Mouse (Mus musculus): ENCODE measurements around the gene Osbpl5. TPM values are rescaled to one million over a fixed set of nuclear protein-coding genes. Genes with fewer than 3 reads are reported as not detected.

Gene Osbpl5
- polyA plus RNA-seq, 1 experiment from 2014 or later: 11.3 TPM

DNA sequence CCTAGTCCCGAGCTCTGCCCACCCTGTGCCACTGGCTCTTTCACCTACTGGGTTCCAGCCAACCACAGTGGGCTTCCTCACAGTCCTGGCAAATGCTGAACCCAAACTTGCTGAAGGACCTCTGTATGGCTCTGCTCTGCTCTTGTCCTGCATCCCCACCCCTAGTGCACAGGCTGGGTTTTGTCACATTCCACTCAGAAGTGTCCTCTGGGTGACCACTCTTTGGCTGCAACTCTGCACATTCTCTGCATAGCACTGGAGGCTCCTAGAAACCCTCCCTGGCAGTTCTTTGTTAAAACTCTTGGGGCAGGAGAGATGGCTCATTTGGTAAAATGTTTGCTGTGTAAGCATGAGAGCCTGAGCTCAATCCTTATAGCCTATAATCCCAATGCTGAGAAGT lies 39.0 kb downstream of the Osbpl5 start:
- Histone ChIP-seq H3K4me2 (replicated peaks; ENCODE audit: low read depth) (no peak overlapping the region), H3K36me3 (ENCODE audit: control insufficient read depth, insufficient read depth) (no peaks in the 10 kb centered on the region; the same call in 1 of the 2 replicates), H3K4me3 (ENCODE audit: low read depth, low read length) (no peak overlapping the region), H3K27me3 (replicated peaks; ENCODE audit: control insufficient read depth, insufficient read depth, low read length) (no peaks in the 10 kb centered on the region), H3K9ac (ENCODE audit: low read depth, low read length) (no peak overlapping the region), H3K27ac (ENCODE audit: low read depth, low read length) (no peak overlapping the region), H3K9me3 (ENCODE audit: control insufficient read depth) (no peaks in the 10 kb centered on the region), H3K4me1 (replicated peaks; ENCODE audit: control insufficient read depth, insufficient read depth, low read length) (0 out of 2 replicates have a peak, but pooled peaks cover 2% of the 10 kb centered on the region)
- no peak for TF ChIP-seq CTCF (IDR thresholded peaks at IDR 0.05; ENCODE audit: low read depth)
- 80% methylated on average over 1 of the region's 1 CpGs for WGBS
- no peak for ATAC-seq

DNA sequence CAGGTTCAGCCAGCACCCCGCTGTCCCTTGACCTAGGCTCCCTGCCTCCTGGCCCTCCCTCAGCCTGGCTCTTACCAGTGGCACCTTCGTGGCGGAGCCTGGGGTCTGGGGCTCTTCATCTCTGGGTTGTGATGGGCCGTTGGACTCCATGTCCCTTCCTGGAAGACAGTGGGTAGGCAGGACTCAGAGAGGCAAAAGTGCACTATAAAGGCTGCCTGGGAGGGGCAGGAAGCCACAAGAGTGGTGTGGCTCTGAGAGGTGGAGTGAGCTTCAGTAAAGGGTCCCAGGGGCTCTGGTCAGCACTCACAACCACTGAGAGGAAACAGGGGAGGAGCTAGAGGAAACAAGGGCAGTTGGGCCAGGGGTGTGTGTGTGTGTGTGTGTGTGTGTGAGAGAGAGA lies 43.4 kb downstream of the Osbpl5 start:
- Histone ChIP-seq H3K27ac (ENCODE audit: low read depth, low read length) (no peak overlapping the region), H3K9me3 (ENCODE audit: control insufficient read depth) (no peaks in the 10 kb centered on the region), H3K4me2 (replicated peaks; ENCODE audit: low read depth) (no peak overlapping the region), H3K36me3 (ENCODE audit: control insufficient read depth, insufficient read depth) (peaks cover 19% of the 10 kb centered on the region), H3K4me1 (replicated peaks; ENCODE audit: control insufficient read depth, insufficient read depth, low read length) (0 out of 2 replicates have a peak, but pooled peaks cover 2% of the 10 kb centered on the region), H3K9ac (ENCODE audit: low read depth, low read length) (no peak overlapping the region), H3K27me3 (replicated peaks; ENCODE audit: control insufficient read depth, insufficient read depth, low read length) (no peaks in the 10 kb centered on the region), H3K4me3 (ENCODE audit: low read depth, low read length) (no peak overlapping the region)
- TF ChIP-seq CTCF (IDR thresholded peaks at IDR 0.05; ENCODE audit: low read depth): no peak
- WGBS: 82% methylated on average over 4 of the region's 4 CpGs
- ATAC-seq: no peak

DNA sequence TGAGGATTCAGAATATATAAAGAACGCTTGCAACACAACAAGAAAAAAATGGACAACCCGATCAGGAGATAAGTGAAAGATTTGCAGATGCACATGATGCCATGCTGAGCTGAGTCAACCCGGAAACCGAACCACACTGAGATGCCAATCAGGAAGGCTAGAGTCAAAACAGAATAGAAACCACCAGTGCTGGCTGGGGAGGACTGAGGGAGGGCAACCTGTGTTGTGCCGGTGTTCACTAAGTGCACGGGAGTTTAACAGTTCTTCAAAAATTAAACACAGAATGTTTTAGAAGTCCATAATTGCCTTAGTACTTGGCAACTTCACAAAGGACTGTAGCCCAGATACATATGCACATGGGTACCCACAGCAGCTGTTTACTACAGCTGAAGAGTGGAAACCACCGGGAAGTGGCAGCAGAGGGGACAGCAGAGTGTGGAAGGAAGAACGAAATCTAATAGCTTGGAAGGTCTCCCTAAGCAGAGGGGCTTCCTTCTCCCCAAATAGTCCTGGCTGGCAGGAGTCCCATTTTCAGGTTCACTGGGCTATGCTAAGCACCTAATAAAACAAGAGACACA lies 43.9 kb downstream of the Osbpl5 start:
- TF ChIP-seq CTCF (IDR thresholded peaks at IDR 0.05; ENCODE audit: low read depth): no peak
- Histone ChIP-seq H3K4me2 (replicated peaks; ENCODE audit: low read depth) (no peak overlapping the region), H3K27ac (ENCODE audit: low read depth, low read length) (no peak overlapping the region), H3K36me3 (ENCODE audit: control insufficient read depth, insufficient read depth) (peaks cover 24% of the 10 kb centered on the region), H3K9ac (ENCODE audit: low read depth, low read length) (no peak overlapping the region), H3K4me1 (replicated peaks; ENCODE audit: control insufficient read depth, insufficient read depth, low read length) (no peaks in the 10 kb centered on the region), H3K27me3 (replicated peaks; ENCODE audit: control insufficient read depth, insufficient read depth, low read length) (no peaks in the 10 kb centered on the region), H3K4me3 (ENCODE audit: low read depth, low read length) (no peak overlapping the region), H3K9me3 (ENCODE audit: control insufficient read depth) (no peaks in the 10 kb centered on the region)
- no peak for ATAC-seq
- WGBS: 73% methylated on average over 8 of the region's 8 CpGs

DNA sequence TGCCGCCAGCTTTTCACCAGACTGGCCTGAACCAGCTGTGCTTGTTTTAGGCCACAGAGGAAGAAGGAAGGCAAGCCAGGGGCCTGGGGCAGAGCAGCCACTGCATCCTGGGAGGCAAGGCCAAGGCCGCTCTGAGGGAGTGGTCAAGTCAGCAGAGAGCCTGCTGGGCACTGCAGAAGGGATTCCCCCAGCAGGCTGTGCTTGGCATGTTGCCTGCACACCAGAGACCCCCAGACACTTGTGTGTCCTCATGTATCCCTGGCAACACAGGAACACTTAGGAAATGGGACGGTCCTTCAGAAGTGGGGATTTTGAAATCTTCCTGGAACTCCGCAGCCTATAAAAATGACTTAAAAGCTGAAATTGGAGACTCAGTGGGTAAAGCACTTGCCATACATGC lies 44.8 kb downstream of the Osbpl5 start:
- ATAC-seq: no peak
- H3K9me3 ChIP-seq (ENCODE audit: control insufficient read depth): no peaks in the 10 kb centered on the region
- H3K4me3 ChIP-seq (ENCODE audit: low read depth, low read length): no peak overlapping the region
- H3K36me3 ChIP-seq (ENCODE audit: control insufficient read depth, insufficient read depth): peaks cover 31% of the 10 kb centered on the region
- H3K27ac ChIP-seq (ENCODE audit: low read depth, low read length): no peak overlapping the region
- no peak overlapping the region for H3K9ac ChIP-seq (ENCODE audit: low read depth, low read length)
- TF ChIP-seq CTCF (IDR thresholded peaks at IDR 0.05; ENCODE audit: low read depth): no peak
- H3K4me2 ChIP-seq (replicated peaks; ENCODE audit: low read depth): no peak overlapping the region
- WGBS: 51% methylated on average over 4 of the region's 4 CpGs
- no peaks in the 10 kb centered on the region for H3K4me1 ChIP-seq (replicated peaks; ENCODE audit: control insufficient read depth, insufficient read depth, low read length)
- no peaks in the 10 kb centered on the region for H3K27me3 ChIP-seq (replicated peaks; ENCODE audit: control insufficient read depth, insufficient read depth, low read length)

DNA sequence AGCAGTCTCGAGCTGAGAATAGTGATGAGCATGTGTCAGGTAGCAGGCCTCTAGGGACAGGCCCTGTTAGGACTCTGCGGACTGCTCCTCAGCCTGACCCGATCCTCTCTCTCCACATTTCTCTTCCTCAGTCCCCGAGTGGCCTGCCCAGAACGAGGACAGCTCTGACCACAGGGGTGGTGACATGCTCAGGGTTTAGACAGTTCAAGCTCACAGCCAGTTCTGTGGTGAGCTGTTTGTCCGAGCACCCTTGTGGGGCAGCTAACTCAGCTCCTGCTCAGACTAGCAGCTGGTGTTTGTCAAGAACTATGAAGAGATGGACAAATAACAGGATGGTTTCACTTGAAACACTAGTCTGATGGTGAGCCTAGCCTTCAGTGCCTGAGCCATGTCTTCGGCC lies 45.4 kb downstream of the Osbpl5 start:
- no peak overlapping the region for H3K9ac ChIP-seq (ENCODE audit: low read depth, low read length)
- H3K36me3 ChIP-seq (ENCODE audit: control insufficient read depth, insufficient read depth): peaks cover 31% of the 10 kb centered on the region
- no peak overlapping the region for H3K4me3 ChIP-seq (ENCODE audit: low read depth, low read length)
- ATAC-seq: no peak
- no peak overlapping the region for H3K27ac ChIP-seq (ENCODE audit: low read depth, low read length)
- H3K4me2 ChIP-seq (replicated peaks; ENCODE audit: low read depth): no peak overlapping the region
- no peaks in the 10 kb centered on the region for H3K4me1 ChIP-seq (replicated peaks; ENCODE audit: control insufficient read depth, insufficient read depth, low read length)
- no peak for TF ChIP-seq CTCF (IDR thresholded peaks at IDR 0.05; ENCODE audit: low read depth)
- H3K27me3 ChIP-seq (replicated peaks; ENCODE audit: control insufficient read depth, insufficient read depth, low read length): no peaks in the 10 kb centered on the region
- H3K9me3 ChIP-seq (ENCODE audit: control insufficient read depth): no peaks in the 10 kb centered on the region
- 83% methylated on average over 7 of the region's 7 CpGs for WGBS

DNA sequence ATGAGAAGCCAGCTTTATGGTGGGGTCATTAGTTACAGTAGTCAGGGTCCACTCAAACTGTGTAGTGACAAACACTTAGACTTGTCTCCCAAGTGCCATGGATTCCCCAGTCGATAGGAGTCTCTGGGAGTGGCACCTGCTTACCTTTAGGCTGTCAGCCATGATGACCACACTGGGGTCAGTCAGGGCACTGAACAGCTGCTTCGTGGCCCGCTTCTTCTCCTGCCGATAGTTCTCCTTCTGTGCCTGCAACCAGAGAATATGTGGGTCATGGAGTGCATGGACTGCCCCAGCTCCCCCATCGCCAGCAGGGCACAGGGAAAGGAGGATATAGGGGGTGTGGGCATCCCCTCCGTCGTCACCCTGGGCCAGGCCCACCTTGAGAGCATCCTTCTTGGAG lies 47.4 kb downstream of the Osbpl5 start:
- ATAC-seq: no peak
- H3K9ac ChIP-seq (ENCODE audit: low read depth, low read length): no peak overlapping the region
- no peaks in the 10 kb centered on the region for H3K9me3 ChIP-seq (ENCODE audit: control insufficient read depth)
- no peak for TF ChIP-seq CTCF (IDR thresholded peaks at IDR 0.05; ENCODE audit: low read depth)
- H3K27ac ChIP-seq (ENCODE audit: low read depth, low read length): no peak overlapping the region
- no peaks in the 10 kb centered on the region for H3K4me1 ChIP-seq (replicated peaks; ENCODE audit: control insufficient read depth, insufficient read depth, low read length)
- H3K4me2 ChIP-seq (replicated peaks; ENCODE audit: low read depth): no peak overlapping the region
- WGBS: 88% methylated on average over 7 of the region's 7 CpGs
- no peaks in the 10 kb centered on the region for H3K27me3 ChIP-seq (replicated peaks; ENCODE audit: control insufficient read depth, insufficient read depth, low read length)
- H3K36me3 ChIP-seq (ENCODE audit: control insufficient read depth, insufficient read depth): peaks cover 46% of the 10 kb centered on the region
- H3K4me3 ChIP-seq (ENCODE audit: low read depth, low read length): no peak overlapping the region
